Mouse (Mus musculus) stomach, embryonic 14.5 days (tissue): ENCODE measurements around the gene Lrrc55. TPM values are rescaled to one million over a fixed set of nuclear protein-coding genes. Genes with fewer than 3 reads are reported as not detected.

Experiments
- ATAC-seq: fragments of 200-750 bp; cut with Nextera tagmentation; 2 replicates; pipeline ENCODE4 v1.8.0; 2017; ENCODE audit warnings: low read depth, moderate TSS enrichment; ENCODE audit not compliant: insufficient number of reproducible peaks, insufficient read depth, low FRiP score
- H3K27ac ChIP-seq: fragments of 300-500 bp; sonication (generic); 2 replicates; pipeline ENCODE4 v1.5.1; 2014; ENCODE audit warnings: mild to moderate bottlenecking, low read length, moderate library complexity, mixed read lengths
- H3K27me3 ChIP-seq: fragments of 300-500 bp; sonication (generic); 2 replicates; pipeline ENCODE4 v1.6.1; 2014; ENCODE audit warnings: low read length, control low read depth, mixed read lengths; ENCODE audit not compliant: control insufficient read depth, insufficient read depth
- H3K36me3 ChIP-seq: fragments of 300-500 bp; sonication (generic); 2 replicates; pipeline ENCODE4 v1.6.1; 2014; ENCODE audit warnings: mild to moderate bottlenecking, control low read depth, low read length, moderate library complexity, mixed read lengths; ENCODE audit not compliant: control insufficient read depth, insufficient read depth
- H3K4me1 ChIP-seq: fragments of 300-500 bp; sonication (generic); 2 replicates; pipeline ENCODE4 v1.6.1; 2014; ENCODE audit warnings: low read length, control low read depth, mixed read lengths; ENCODE audit not compliant: control insufficient read depth, insufficient read depth
- H3K4me2 ChIP-seq: fragments of 300-500 bp; sonication (generic); replicated peaks from 2 replicates; pipeline ENCODE4 v1.6.1; 2014; ENCODE audit warnings: low read depth, low read length, control low read depth
- H3K4me3 ChIP-seq: fragments of 300-500 bp; sonication (generic); 2 replicates; pipeline ENCODE4 v1.5.1; 2014; ENCODE audit warnings: low read depth, low read length, control low read depth
- H3K9ac ChIP-seq: fragments of 300-500 bp; sonication (generic); replicated peaks from 2 replicates; pipeline ENCODE4 v1.6.1; 2014; ENCODE audit warnings: low read depth, mild to moderate bottlenecking, control low read depth, low read length, moderate library complexity, mixed read lengths
- H3K9me3 ChIP-seq: fragments of 300-500 bp; sonication (generic); 2 replicates; pipeline ENCODE4 v1.6.1; 2016; ENCODE audit warnings: low read depth, low read length, control low read depth; ENCODE audit not compliant: control insufficient read depth
- WGBS: fragments of 180-500 bp; shearing (Covaris S2); extraction: QIAGEN DNeasy Blood & Tissue Kit; methylation state at CpG from one replicate; pipeline ENCODE4 v1.1.7; 2014; 5-methylcytosine and 5-hydroxymethylcytosine counted together
- polyA plus RNA-seq: library from polyadenylated mRNA; unstranded; fragments of >200 nt; fragmentation: Nextera tagmentation; extraction: Ambion mirVana; gene quantifications from 2 replicates; pipeline ENCODE4 v1.2.1, GENCODE M21; 2014

The Lrrc55 gene
- polyA plus RNA-seq, 1 experiment from 2014 or later = 3.0 TPM

GRCm38 (mm10) chr2:85178139-85178800 lies 18.7 kb downstream of the Lrrc55 start:
- Histone ChIP-seq H3K9me3 (no peaks in the 10 kb centered on the region), H3K4me1 (no peaks in the 10 kb centered on the region), H3K4me3 (no peak overlapping the region), H3K36me3 (no peaks in the 10 kb centered on the region), H3K27ac (no peak overlapping the region), H3K4me2 (no peak overlapping the region), H3K9ac (no peak overlapping the region), H3K27me3 (no peaks in the 10 kb centered on the region)
- no peak for ATAC-seq
- 46% methylated on average over 4 of the region's 4 CpGs for WGBS

GRCm38 (mm10) chr2:85173545-85173944 lies 23.5 kb downstream of the Lrrc55 start:
- no peak for ATAC-seq
- Histone ChIP-seq H3K4me3 (no peak overlapping the region), H3K4me1 (peaks cover 4% of the 10 kb centered on the region; the same call in 1 of the 2 replicates), H3K27me3 (no peaks in the 10 kb centered on the region), H3K9ac (no peak overlapping the region), H3K4me2 (no peak overlapping the region), H3K9me3 (no peaks in the 10 kb centered on the region), H3K27ac (no peak overlapping the region), H3K36me3 (no peaks in the 10 kb centered on the region)
- WGBS = 73% methylated on average over 6 of the region's 6 CpGs

- 44% methylated on average over 2 of the region's 2 CpGs for WGBS
- Histone ChIP-seq H3K9me3 (no peaks in the 10 kb centered on the region), H3K36me3 (no peaks in the 10 kb centered on the region), H3K9ac (no peak overlapping the region), H3K27ac (peak overlapping the region; percentile 49; the same call in 1 of the 2 replicates), H3K4me3 (no peak overlapping the region), H3K27me3 (no peaks in the 10 kb centered on the region), H3K4me1 (peaks cover 4% of the 10 kb centered on the region; the same call in 1 of the 2 replicates), H3K4me2 (no peak overlapping the region)
- ATAC-seq = peak; percentile 35; the same call in 1 of the 2 replicates
Measured at GRCm38 (mm10) chr2:85172763-85173103, 24.3 kb downstream of the Lrrc55 start.

GRCm38 (mm10) chr2:85172071-85172762 lies 24.8 kb downstream of the Lrrc55 start:
- Histone ChIP-seq H3K4me1 (peaks cover 4% of the 10 kb centered on the region; the same call in 1 of the 2 replicates), H3K4me3 (no peak overlapping the region), H3K27me3 (no peaks in the 10 kb centered on the region), H3K9ac (no peak overlapping the region), H3K4me2 (no peak overlapping the region), H3K9me3 (no peaks in the 10 kb centered on the region), H3K36me3 (no peaks in the 10 kb centered on the region), H3K27ac (peak overlapping the region; percentile 55; the same call in 1 of the 2 replicates)
- WGBS = 16% methylated on average over 3 of the region's 3 CpGs
- peak; percentile 76 for ATAC-seq

- peaks cover 4% of the 10 kb centered on the region; the same call in 1 of the 2 replicates for H3K4me1 ChIP-seq
- no peak overlapping the region for H3K4me2 ChIP-seq
- no peak for ATAC-seq
- H3K36me3 ChIP-seq = no peaks in the 10 kb centered on the region
- H3K4me3 ChIP-seq = no peak overlapping the region
- H3K27me3 ChIP-seq = no peaks in the 10 kb centered on the region
- no peak overlapping the region for H3K9ac ChIP-seq
- 91% methylated on average over 1 of the region's 1 CpGs for WGBS
- H3K9me3 ChIP-seq = no peaks in the 10 kb centered on the region
- H3K27ac ChIP-seq = no peak overlapping the region
Measured at GRCm38 (mm10) chr2:85168327-85168726, 28.7 kb downstream of the Lrrc55 start.

- no peak overlapping the region for H3K27ac ChIP-seq
- H3K4me2 ChIP-seq = no peak overlapping the region
- no peak overlapping the region for H3K9ac ChIP-seq
- no peaks in the 10 kb centered on the region for H3K36me3 ChIP-seq
- H3K4me3 ChIP-seq = no peak overlapping the region
- H3K4me1 ChIP-seq = peaks cover under 1% of the 10 kb centered on the region; the same call in 1 of the 2 replicates
- H3K9me3 ChIP-seq = no peaks in the 10 kb centered on the region
- WGBS = 62% methylated on average over 1 of the region's 1 CpGs
- H3K27me3 ChIP-seq = no peaks in the 10 kb centered on the region
- no peak for ATAC-seq
Measured at GRCm38 (mm10) chr2:85167624-85168023, 29.4 kb downstream of the Lrrc55 start.

GRCm38 (mm10) chr2:85163311-85164047 lies 33.5 kb downstream of the Lrrc55 start:
- H3K27ac ChIP-seq = no peak overlapping the region

GRCm38 (mm10) chr2:85161638-85162093 lies 35.3 kb downstream of the Lrrc55 start:
- WGBS = 10% methylated on average over 1 of the region's 1 CpGs
- no peak for ATAC-seq
- Histone ChIP-seq H3K27ac (no peak overlapping the region), H3K4me3 (no peak overlapping the region), H3K4me2 (no peak overlapping the region), H3K9ac (no peak overlapping the region), H3K4me1 (0 out of 2 replicates have a peak, but pooled peaks cover 6% of the 10 kb centered on the region), H3K27me3 (no peaks in the 10 kb centered on the region), H3K9me3 (no peaks in the 10 kb centered on the region), H3K36me3 (no peaks in the 10 kb centered on the region)

More at GRCm38 (mm10) chr2:85163311-85164047, 33.5 kb downstream of the Lrrc55 start:
- 0 out of 2 replicates have a peak, but pooled peaks cover 6% of the 10 kb centered on the region for H3K4me1 ChIP-seq
- no peaks in the 10 kb centered on the region for H3K36me3 ChIP-seq
- H3K27me3 ChIP-seq = no peaks in the 10 kb centered on the region
- H3K9ac ChIP-seq = no peak overlapping the region
- H3K4me2 ChIP-seq = no peak overlapping the region
- WGBS = 26% methylated on average over 7 of the region's 7 CpGs
- no peak overlapping the region for H3K4me3 ChIP-seq
- H3K9me3 ChIP-seq = no peaks in the 10 kb centered on the region
- ATAC-seq = peak; percentile 55
